Mouse (Mus musculus): ENCODE results near the gene Dock2.

GRCm38 (mm10) chr11:34312208-34312607 is 471.5 kb downstream of the Dock2 start:
- TF ChIP-seq POLR2A (IDR thresholded peaks at IDR 0.05; ENCODE audit: control insufficient read depth in 1 of 2, insufficient read depth in 1 of 2, low read depth in 1 of 2, low read length in 2 of 2, poor library complexity in 1 of 2) (no peak), NRF1 (IDR thresholded peaks at IDR 0.05; ENCODE audit: insufficient read depth, low read depth, low read length, poor library complexity, severe bottlenecking) (no peak), MAX (IDR thresholded peaks at IDR 0.05; ENCODE audit: low read length) (no peak), MYB (IDR thresholded peaks at IDR 0.05; ENCODE audit: low read depth, low read length) (no peak), CTCF (IDR thresholded peaks at IDR 0.05 in 2 of 3, conservative IDR thresholded peaks at IDR 0.05 in 1 of 3; ENCODE audit: control insufficient read depth in 1 of 3, insufficient read depth in 1 of 3, low read depth in 2 of 3, low read length in 3 of 3, poor library complexity in 1 of 3, severe bottlenecking in 1 of 3) (no peak), USF1 (IDR thresholded peaks at IDR 0.05; ENCODE audit: low read depth, low read length) (no peak), CHD2 (IDR thresholded peaks at IDR 0.05; ENCODE audit: low read length) (no peak), MXI1 (IDR thresholded peaks at IDR 0.05; ENCODE audit: low read depth, low read length) (no peak), ZC3H11A (IDR thresholded peaks at IDR 0.05; ENCODE audit: low read depth, low read length) (no peak), E2F4 (IDR thresholded peaks at IDR 0.05; ENCODE audit: borderline replicate concordance, low read depth, low read length) (no peak)

Measured in MEL (cell line).